Mouse (Mus musculus) forebrain, embryonic 14.5 days (tissue): Measurements from ENCODE around the gene Eif2ak4. TPM values are rescaled to one million over a fixed set of nuclear protein-coding genes. Genes with fewer than 3 reads are reported as not detected.

Source experiments
- ATAC-seq: fragments of 200-750 bp; cut with Nextera tagmentation; 2 replicates; pipeline ENCODE4 v1.8.0; 2017; ENCODE audit warnings: mild to moderate bottlenecking, moderate library complexity
- DNase-seq: peaks from one replicate; pipeline ENCODE4 v3.0.0-alpha.2; 2015; ENCODE audit warnings: low spot score
- H3K27ac ChIP-seq: fragments of 300-500 bp; sonication (generic); 2 replicates; pipeline ENCODE4 v1.5.1; 2014; ENCODE audit warnings: low read depth, mild to moderate bottlenecking, control low read depth, low read length, moderate library complexity
- H3K27me3 ChIP-seq: fragments of 300-500 bp; sonication (generic); replicated peaks from 2 replicates; pipeline ENCODE4 v1.6.1; 2014; ENCODE audit warnings: low read length, control low read depth, mixed read lengths; ENCODE audit not compliant: control insufficient read depth, insufficient read depth
- H3K36me3 ChIP-seq: fragments of 300-500 bp; sonication (generic); 2 replicates; pipeline ENCODE4 v1.6.1; 2014; ENCODE audit warnings: low read length, control low read depth; ENCODE audit not compliant: control insufficient read depth, insufficient read depth
- H3K4me1 ChIP-seq: fragments of 300-500 bp; sonication (generic); 2 replicates; pipeline ENCODE4 v1.6.1; 2014; ENCODE audit warnings: antibody characterized with exemption, low read length, control low read depth; ENCODE audit not compliant: control insufficient read depth, insufficient read depth
- H3K4me2 ChIP-seq: fragments of 300-500 bp; sonication (generic); 2 replicates; pipeline ENCODE4 v1.6.1; 2014; ENCODE audit warnings: mild to moderate bottlenecking, control low read depth, low read length
- H3K4me3 ChIP-seq: fragments of 300-500 bp; sonication (generic); 2 replicates; pipeline ENCODE4 v1.5.1; 2014; ENCODE audit warnings: low read depth, low read length, control low read depth
- H3K9ac ChIP-seq: fragments of 300-500 bp; sonication (generic); 2 replicates; pipeline ENCODE4 v1.6.1; 2014; ENCODE audit warnings: mild to moderate bottlenecking, low read length, control low read depth, moderate library complexity
- H3K9me3 ChIP-seq: fragments of 300-500 bp; sonication (generic); replicated peaks from 2 replicates; pipeline ENCODE4 v1.6.1; 2016; ENCODE audit warnings: low read length, control low read depth, mixed read lengths; ENCODE audit not compliant: control insufficient read depth
- WGBS: fragments of 180-500 bp; shearing (Covaris S2); extraction: QIAGEN DNeasy Blood & Tissue Kit; methylation state at CpG from one replicate; pipeline ENCODE4 v1.1.7; 2014; 5-methylcytosine and 5-hydroxymethylcytosine counted together
- polyA plus RNA-seq: library from polyadenylated mRNA; unstranded; fragments of >200 nt; fragmentation: Nextera tagmentation; extraction: Ambion mirVana; gene quantifications from 2 replicates; pipeline ENCODE4 v1.2.1, GENCODE M21; 2014

Gene Eif2ak4
- polyA plus RNA-seq, 1 experiment from 2014 or later: 6.4 TPM

- ATAC-seq (no peak), DNase-seq (no peak)
- Histone ChIP-seq H3K4me2 (0 out of 2 replicates have a peak overlapping the region, but pooled peaks have one; percentile 16), H3K4me1 (peaks cover 6% of the 10 kb centered on the region; the same call in 1 of the 2 replicates), H3K27ac (no peak overlapping the region), H3K9ac (no peak overlapping the region), H3K36me3 (no peaks in the 10 kb centered on the region), H3K27me3 (no peaks in the 10 kb centered on the region), H3K9me3 (no peaks in the 10 kb centered on the region), H3K4me3 (no peak overlapping the region)
- 77% methylated on average over 5 of the region's 5 CpGs for WGBS
Measured at GRCm38 (mm10) chr2:118390072-118390471, 1.7 kb downstream of the Eif2ak4 start.

- DNase-seq: no peak
- no peak for ATAC-seq
- Histone ChIP-seq H3K27me3 (no peaks in the 10 kb centered on the region), H3K9ac (no peak overlapping the region), H3K4me3 (no peak overlapping the region), H3K4me2 (no peak overlapping the region), H3K4me1 (peaks cover 6% of the 10 kb centered on the region; the same call in 1 of the 2 replicates), H3K9me3 (no peaks in the 10 kb centered on the region), H3K27ac (no peak overlapping the region), H3K36me3 (no peaks in the 10 kb centered on the region)
- WGBS: 70% methylated on average over 5 of the region's 5 CpGs
Measured at GRCm38 (mm10) chr2:118391201-118391600, 2.8 kb downstream of the Eif2ak4 start.

- Histone ChIP-seq H3K27ac (no peak overlapping the region), H3K9ac (no peak overlapping the region), H3K4me2 (no peak overlapping the region), H3K9me3 (no peaks in the 10 kb centered on the region), H3K4me3 (no peak overlapping the region), H3K4me1 (no peaks in the 10 kb centered on the region), H3K36me3 (no peaks in the 10 kb centered on the region), H3K27me3 (no peaks in the 10 kb centered on the region)
- ATAC-seq: no peak
- WGBS: 88% methylated on average over 5 of the region's 5 CpGs
- no peak for DNase-seq
Measured at GRCm38 (mm10) chr2:118399751-118400150, 11.3 kb downstream of the Eif2ak4 start.

DNA sequence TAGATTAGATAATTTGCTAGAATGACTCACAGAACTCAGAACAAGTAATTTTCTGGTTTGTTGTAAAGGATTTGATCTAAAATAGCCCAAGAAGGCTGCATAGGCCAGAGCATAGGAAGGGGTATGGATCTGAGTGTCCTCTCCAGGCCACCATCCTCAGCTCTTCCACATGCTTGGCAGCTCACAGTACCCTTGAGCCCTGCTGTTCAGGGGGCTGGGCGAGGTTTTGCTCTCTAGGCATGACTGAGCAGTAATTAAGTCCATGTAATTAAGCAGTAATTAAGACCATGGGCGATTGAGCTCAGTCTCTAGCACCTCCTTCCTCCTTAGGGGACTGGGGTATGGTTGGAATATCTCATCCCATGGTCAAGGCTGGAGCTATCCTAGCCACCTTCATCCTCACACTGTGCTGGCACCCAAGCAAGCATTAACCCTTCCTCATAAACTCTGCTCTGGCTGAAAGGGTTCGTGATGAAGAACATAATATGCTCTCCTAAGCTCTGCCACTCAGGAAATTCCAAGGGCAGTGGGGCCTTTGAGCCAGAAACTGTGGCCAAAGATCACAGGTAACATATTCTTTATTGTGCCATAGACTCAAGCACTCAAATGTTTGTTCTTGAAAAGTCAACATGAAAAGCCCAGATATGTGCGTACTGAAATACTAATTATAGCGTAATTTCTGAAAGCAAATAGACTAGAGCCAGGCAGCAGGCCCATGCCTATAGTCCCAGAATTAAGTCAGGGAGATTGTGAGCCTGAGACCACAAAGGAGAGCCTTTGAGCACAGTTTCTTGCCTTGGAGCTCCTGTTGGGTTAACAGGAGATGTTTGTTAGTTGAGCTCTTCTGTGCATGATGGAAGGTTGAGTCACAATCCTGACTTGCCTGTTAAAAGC is 13.7 kb downstream of the Eif2ak4 start:
- Histone ChIP-seq H3K9ac (no peak overlapping the region), H3K4me3 (no peak overlapping the region), H3K9me3 (no peaks in the 10 kb centered on the region), H3K36me3 (no peaks in the 10 kb centered on the region), H3K27ac (no peak overlapping the region), H3K4me2 (no peak overlapping the region), H3K27me3 (no peaks in the 10 kb centered on the region), H3K4me1 (no peaks in the 10 kb centered on the region)
- WGBS: 55% methylated on average over 5 of the region's 5 CpGs
- DNase-seq: no peak
- no peak for ATAC-seq

DNA sequence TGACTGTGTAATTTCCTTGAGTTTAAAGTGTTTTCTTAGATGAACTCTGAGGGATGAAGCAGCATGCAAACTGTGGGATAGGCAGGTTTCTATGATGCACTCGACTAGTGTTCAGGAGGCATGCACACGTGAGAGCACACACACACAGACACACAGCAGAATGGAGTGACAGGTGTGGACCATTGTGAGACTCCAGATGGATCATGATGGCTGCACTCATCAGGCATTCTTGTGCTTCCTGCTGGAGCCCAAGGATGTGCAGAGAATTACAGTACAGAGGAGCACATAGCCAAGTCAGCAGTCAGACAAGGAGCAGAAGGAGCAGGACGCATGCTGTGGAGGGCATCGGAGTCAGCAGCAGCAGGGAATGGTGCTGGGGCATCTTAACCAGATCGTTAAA is 15.9 kb downstream of the Eif2ak4 start:
- H3K4me3 ChIP-seq: no peak overlapping the region
- peak; percentile 3 for DNase-seq
- ATAC-seq: no peak

DNA sequence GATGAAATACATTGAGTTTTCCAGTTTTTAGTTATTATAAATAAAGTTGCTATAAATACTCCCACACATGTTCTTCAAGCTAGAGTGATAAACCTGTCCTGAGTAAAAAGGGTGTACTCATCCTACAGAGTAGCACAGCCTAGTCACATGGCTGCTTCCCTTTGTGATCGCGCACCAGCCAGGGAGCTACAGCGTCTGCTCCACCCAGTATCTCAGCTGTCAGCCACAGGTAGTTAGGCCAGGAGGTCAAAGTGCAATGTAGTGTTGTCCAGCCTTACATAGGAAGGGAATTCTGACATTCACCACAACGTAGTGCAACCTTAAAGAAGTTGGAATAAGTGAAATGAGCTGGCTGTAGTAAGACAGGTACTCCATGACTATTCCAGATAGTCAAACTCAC is 17.1 kb downstream of the Eif2ak4 start:
- WGBS: 91% methylated on average over 4 of the region's 4 CpGs
- no peak for ATAC-seq
- Histone ChIP-seq H3K4me3 (no peak overlapping the region), H3K4me1 (no peaks in the 10 kb centered on the region), H3K9ac (no peak overlapping the region), H3K27ac (no peak overlapping the region), H3K9me3 (no peaks in the 10 kb centered on the region), H3K4me2 (no peak overlapping the region), H3K36me3 (0 out of 2 replicates have a peak, but pooled peaks cover 3% of the 10 kb centered on the region), H3K27me3 (no peaks in the 10 kb centered on the region)
- no peak for DNase-seq

More for the DNA sequence above, 15.9 kb downstream of the Eif2ak4 start:
- H3K27me3 ChIP-seq: no peaks in the 10 kb centered on the region
- no peak overlapping the region for H3K27ac ChIP-seq
- no peak overlapping the region for H3K9ac ChIP-seq
- no peak overlapping the region for H3K4me2 ChIP-seq
- 0 out of 2 replicates have a peak, but pooled peaks cover 3% of the 10 kb centered on the region for H3K36me3 ChIP-seq
- WGBS: 61% methylated on average over 5 of the region's 5 CpGs
- no peaks in the 10 kb centered on the region for H3K9me3 ChIP-seq
- H3K4me1 ChIP-seq: no peaks in the 10 kb centered on the region

- Histone ChIP-seq H3K27ac (no peak overlapping the region), H3K9me3 (no peaks in the 10 kb centered on the region), H3K36me3 (peaks cover 6% of the 10 kb centered on the region; the same call in 1 of the 2 replicates), H3K4me2 (no peak overlapping the region), H3K27me3 (no peaks in the 10 kb centered on the region), H3K4me3 (no peak overlapping the region), H3K9ac (no peak overlapping the region), H3K4me1 (no peaks in the 10 kb centered on the region)
- no peak for ATAC-seq
- 72% methylated on average over 2 of the region's 2 CpGs for WGBS
- no peak for DNase-seq
Measured at GRCm38 (mm10) chr2:118406811-118407210, 18.4 kb downstream of the Eif2ak4 start.

DNA sequence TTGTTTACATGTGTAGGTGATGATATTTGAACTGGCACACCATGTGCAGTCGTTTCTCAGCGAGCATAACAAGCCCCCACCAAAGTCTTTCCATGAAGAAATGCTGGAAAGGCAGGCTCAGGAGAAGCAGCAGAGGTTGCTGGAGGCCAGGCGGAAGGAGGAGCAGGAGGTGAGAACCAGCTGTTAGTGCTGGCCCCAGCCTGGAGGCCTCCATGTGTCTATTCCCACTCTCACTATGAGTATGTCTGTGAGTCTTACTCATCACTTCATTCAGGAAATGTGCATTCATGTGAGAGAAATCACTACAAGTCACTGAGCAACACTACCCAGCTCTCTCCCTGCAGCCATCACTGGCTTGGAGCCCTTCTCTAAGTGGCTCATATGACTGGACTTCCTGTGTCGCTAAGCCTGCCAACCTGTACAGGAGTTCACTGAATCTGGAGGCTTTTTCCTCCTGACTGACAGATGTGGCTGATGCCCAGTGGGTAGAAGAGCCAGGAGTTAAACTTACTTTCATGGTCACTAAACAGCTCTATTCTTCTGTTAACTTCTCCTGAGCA is 20.0 kb downstream of the Eif2ak4 start:
- H3K4me2 ChIP-seq: no peak overlapping the region
- WGBS: 91% methylated on average over 4 of the region's 4 CpGs
- DNase-seq (no peak), ATAC-seq (no peak)
- no peak overlapping the region for H3K27ac ChIP-seq
- no peak overlapping the region for H3K4me3 ChIP-seq
- no peaks in the 10 kb centered on the region for H3K27me3 ChIP-seq
- H3K9me3 ChIP-seq: no peaks in the 10 kb centered on the region
- no peaks in the 10 kb centered on the region for H3K4me1 ChIP-seq
- H3K9ac ChIP-seq: no peak overlapping the region
- H3K36me3 ChIP-seq: peaks cover 19% of the 10 kb centered on the region; the same call in 1 of the 2 replicates

- Histone ChIP-seq H3K27me3 (no peaks in the 10 kb centered on the region), H3K9ac (no peak overlapping the region), H3K4me2 (no peak overlapping the region), H3K36me3 (peaks cover 31% of the 10 kb centered on the region; the same call in 1 of the 2 replicates), H3K9me3 (no peaks in the 10 kb centered on the region), H3K4me3 (no peak overlapping the region), H3K27ac (no peak overlapping the region), H3K4me1 (no peaks in the 10 kb centered on the region)
- ATAC-seq: no peak
- DNase-seq: no peak
- WGBS: 94% methylated on average over 11 of the region's 11 CpGs
Measured at GRCm38 (mm10) chr2:118412821-118413220, 24.4 kb downstream of the Eif2ak4 start.
